Mouse (Mus musculus): Measurements from ENCODE around the gene Ube4b. TPM values are rescaled to one million over a fixed set of nuclear protein-coding genes. Genes with fewer than 3 reads are reported as not detected.

Ube4b gene
- total and polyA plus RNA-seq, 3 experiments, result 28.4 to 104 (median 71.0) TPM

DNA sequence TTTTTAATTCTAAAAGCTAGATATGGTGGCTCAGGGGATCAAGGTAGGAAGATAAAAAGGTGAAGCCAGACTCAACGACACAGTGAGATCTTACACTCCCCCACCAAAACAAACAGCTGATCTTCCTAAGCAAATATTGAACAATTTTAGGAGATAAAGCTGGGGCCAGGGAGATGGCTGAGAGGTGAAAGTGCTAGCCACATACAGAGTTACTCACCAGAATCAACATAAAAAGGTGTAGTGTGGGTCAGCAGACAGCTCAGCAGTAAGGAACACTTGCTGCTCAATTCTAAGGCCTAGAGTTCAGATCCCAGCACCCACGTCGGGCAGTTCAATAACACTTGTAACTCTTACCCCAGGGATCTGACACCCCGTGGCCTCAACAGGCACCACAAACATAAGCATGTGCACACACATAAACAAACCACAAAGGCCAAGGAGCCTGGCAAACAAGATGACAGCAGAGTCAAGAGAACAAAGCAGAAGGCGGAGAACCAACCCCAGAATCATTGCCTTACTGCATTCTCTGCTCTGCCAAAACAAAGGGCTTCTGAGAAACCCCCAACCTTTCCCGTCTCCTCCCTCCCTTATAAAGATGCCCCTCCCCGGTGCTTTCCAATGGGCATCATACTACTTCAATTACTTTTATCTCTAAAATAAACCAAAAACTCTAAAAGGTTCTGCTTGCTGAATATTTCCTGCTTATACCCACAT is 144.4 kb downstream of the Ube4b start:
- no peak for DNase-seq (ENCODE audit: low read depth, low spot score)
- H3K4me3 ChIP-seq (ENCODE audit: control insufficient read depth in 1 of 2, insufficient read depth in 1 of 2, low read depth in 2 of 2, low read length in 2 of 2), result no peak overlapping the region
- H3K9me3 ChIP-seq (replicated peaks; ENCODE audit: insufficient read depth, low read length), result no peaks in the 10 kb centered on the region
- no peak for TF ChIP-seq TBP (IDR thresholded peaks at IDR 0.05; ENCODE audit: low read depth, low read length)
- no peak for TF ChIP-seq MYC (IDR thresholded peaks at IDR 0.05; ENCODE audit: low read depth, low read length)
- TF ChIP-seq ETS1 (IDR thresholded peaks at IDR 0.05; ENCODE audit: low read depth, low read length), result no peak
- TF ChIP-seq RCOR1 (IDR thresholded peaks at IDR 0.05; ENCODE audit: low read depth, low read length), result no peak
- TF ChIP-seq ELF1 (IDR thresholded peaks at IDR 0.05; ENCODE audit: low read depth, low read length), result no peak
- no peak for TF ChIP-seq BHLHE40 (IDR thresholded peaks at IDR 0.05; ENCODE audit: borderline replicate concordance, low read depth, low read length)
- TF ChIP-seq RAD21 (IDR thresholded peaks at IDR 0.05; ENCODE audit: low read depth, low read length), result no peak
- TF ChIP-seq SMC3 (IDR thresholded peaks at IDR 0.05; ENCODE audit: low read depth, low read length), result no peak
- no peak for TF ChIP-seq UBTF (IDR thresholded peaks at IDR 0.05; ENCODE audit: borderline replicate concordance, insufficient read depth, low read depth, low read length)
- no peak for TF ChIP-seq MAX (IDR thresholded peaks at IDR 0.05; ENCODE audit: low read length)
- no peak for TF ChIP-seq EP300 (IDR thresholded peaks at IDR 0.05; ENCODE audit: low read depth in 1 of 2, low read length in 2 of 2)
- TF ChIP-seq E2F4 (IDR thresholded peaks at IDR 0.05; ENCODE audit: borderline replicate concordance, low read depth, low read length), result no peak
- no peak for TF ChIP-seq HCFC1 (IDR thresholded peaks at IDR 0.05; ENCODE audit: low read depth, low read length)
- TF ChIP-seq CTCF (IDR thresholded peaks at IDR 0.05 in 2 of 3, conservative IDR thresholded peaks at IDR 0.05 in 1 of 3; ENCODE audit: control insufficient read depth in 1 of 3, insufficient read depth in 1 of 3, low read depth in 2 of 3, low read length in 3 of 3, poor library complexity in 1 of 3, severe bottlenecking in 1 of 3), result no peak
- H3K27me3 ChIP-seq (ENCODE audit: control insufficient read depth in 1 of 2, insufficient read depth in 2 of 2, low read length in 2 of 2), result no peaks in the 10 kb centered on the region
- H3K9ac ChIP-seq (ENCODE audit: control insufficient read depth, low read depth, low read length, poor library complexity, severe bottlenecking), result no peak overlapping the region
- no peak overlapping the region for H3K27ac ChIP-seq (ENCODE audit: control insufficient read depth, low read depth, low read length)
- H3K36me3 ChIP-seq (ENCODE audit: control insufficient read depth in 1 of 2, insufficient read depth in 2 of 2, low read length in 2 of 2), result peaks cover 0 to 2% of the 10 kb centered on the region in 2 experiments; a peak in 2 of 4 replicates
- H3K4me1 ChIP-seq (ENCODE audit: control insufficient read depth in 1 of 2, insufficient read depth in 2 of 2, low read length in 2 of 2), result peaks cover 0 to 2% of the 10 kb centered on the region in 2 experiments; a peak in 1 of 4 replicates
- no peaks in the 10 kb centered on the region; the same call in 1 of the 2 replicates for H3K79me2 ChIP-seq (ENCODE audit: control insufficient read depth, insufficient read depth, low read length, poor library complexity)

Other genes starting within 250 kb of the Ube4b start
- gene Kif1b, start 119.1 kb downstream of the Ube4b start, total RNA-seq (2012; rRNA removed), result 8.8 and 9.1 TPM in 2 replicates
- gene Kif1b, start 119.1 kb downstream of the Ube4b start, polyA plus RNA-seq (2012; ENCODE audit: insufficient read depth in 1 of 2, insufficient read length in 2 of 2, low read depth in 1 of 2, low replicate concordance in 2 of 2, missing spikeins in 1 of 2), result 10 to 100 TPM; 16.3 to 20.2 TPM
- gene Rbp7, start 28.2 kb upstream of the Ube4b start, total RNA-seq (2012; rRNA removed), result not detected in 2 replicates
- gene Rbp7, start 28.2 kb upstream of the Ube4b start, polyA plus RNA-seq (2012; ENCODE audit: insufficient read depth in 1 of 2, insufficient read length in 2 of 2, low read depth in 1 of 2, low replicate concordance in 2 of 2, missing spikeins in 1 of 2), result not detected
- gene Tmem274, start 50.6 kb upstream of the Ube4b start, total RNA-seq (2012; rRNA removed), result not detected in 2 replicates
- not detected for gene Tmem274, start 50.6 kb upstream of the Ube4b start, polyA plus RNA-seq (2012; ENCODE audit: insufficient read depth in 1 of 2, insufficient read length in 2 of 2, low read depth in 1 of 2, low replicate concordance in 2 of 2, missing spikeins in 1 of 2)
- gene Nmnat1, start 58.5 kb upstream of the Ube4b start, total RNA-seq (2012; rRNA removed), result 18.9 and 22.3 TPM in 2 replicates
- 10 to 100 TPM in 1 of 2 experiments, not detected in 1; 19.8 TPM for gene Nmnat1, start 58.5 kb upstream of the Ube4b start, polyA plus RNA-seq (2012; ENCODE audit: insufficient read depth in 1 of 2, insufficient read length in 2 of 2, low read depth in 1 of 2, low replicate concordance in 2 of 2, missing spikeins in 1 of 2)
- 24.0 and 25.0 TPM in 2 replicates for gene Lzic, start 58.5 kb upstream of the Ube4b start, total RNA-seq (2012; rRNA removed)
- gene Lzic, start 58.5 kb upstream of the Ube4b start, polyA plus RNA-seq (2012; ENCODE audit: insufficient read depth in 1 of 2, insufficient read length in 2 of 2, low read depth in 1 of 2, low replicate concordance in 2 of 2, missing spikeins in 1 of 2), result 10 to 100 TPM in 1 of 2 experiments, not detected in 1; 26.2 TPM
- gene Ctnnbip1, start 91.5 kb upstream of the Ube4b start, total RNA-seq (2012; rRNA removed), result 10.8 and 12.7 TPM in 2 replicates
- gene Ctnnbip1, start 91.5 kb upstream of the Ube4b start, polyA plus RNA-seq (2012; ENCODE audit: insufficient read depth in 1 of 2, insufficient read length in 2 of 2, low read depth in 1 of 2, low replicate concordance in 2 of 2, missing spikeins in 1 of 2), result 10 to 100 TPM in 1 of 2 experiments, not detected in 1; 20.2 TPM
- 19.3 and 26.6 TPM in 2 replicates for gene Clstn1, start 159.7 kb upstream of the Ube4b start, total RNA-seq (2012; rRNA removed)
- gene Clstn1, start 159.7 kb upstream of the Ube4b start, polyA plus RNA-seq (2012; ENCODE audit: insufficient read depth in 1 of 2, insufficient read length in 2 of 2, low read depth in 1 of 2, low replicate concordance in 2 of 2, missing spikeins in 1 of 2), result 1 to 10 TPM in 1 of 2 experiments, not detected in 1; 6.1 TPM

Measured in MEL (cell line).